Mouse (Mus musculus) neural tube, embryonic 13.5 days (tissue): ENCODE results near the gene Cdpf1. TPM values are rescaled to one million over a fixed set of nuclear protein-coding genes. Genes with fewer than 3 reads are reported as not detected.

Experiments used
- ATAC-seq: fragments of 200-750 bp; cut with Nextera tagmentation; 2 replicates; pipeline ENCODE4 v1.8.0; 2017; ENCODE audit warnings: low read depth, mild to moderate bottlenecking, moderate TSS enrichment, moderate library complexity
- H3K27ac ChIP-seq: fragments of 300-500 bp; sonication (generic); replicated peaks from 2 replicates; pipeline ENCODE4 v1.5.1; 2015; ENCODE audit warnings: moderate library complexity, mild to moderate bottlenecking, inconsistent platforms
- H3K27me3 ChIP-seq: fragments of 300-500 bp; sonication (generic); 2 replicates; pipeline ENCODE4 v1.6.1; 2015; ENCODE audit warnings: mild to moderate bottlenecking, inconsistent platforms
- H3K36me3 ChIP-seq: fragments of 300-500 bp; sonication (generic); 2 replicates; pipeline ENCODE4 v1.6.1; 2015; ENCODE audit warnings: mild to moderate bottlenecking, inconsistent platforms
- H3K4me1 ChIP-seq: fragments of 300-500 bp; sonication (generic); replicated peaks from 2 replicates; pipeline ENCODE4 v1.6.1; 2015; ENCODE audit warnings: inconsistent platforms
- H3K4me2 ChIP-seq: fragments of 300-500 bp; sonication (generic); 2 replicates; pipeline ENCODE4 v1.6.1; 2015; ENCODE audit warnings: inconsistent platforms, mild to moderate bottlenecking, moderate library complexity
- H3K4me3 ChIP-seq: fragments of 300-500 bp; sonication (generic); 2 replicates; pipeline ENCODE4 v1.5.1; 2015; ENCODE audit warnings: mild to moderate bottlenecking, inconsistent platforms
- H3K9ac ChIP-seq: fragments of 300-500 bp; sonication (generic); 2 replicates; pipeline ENCODE4 v1.6.1; 2015; ENCODE audit warnings: moderate library complexity, mild to moderate bottlenecking, inconsistent platforms
- H3K9me3 ChIP-seq: fragments of 300-500 bp; sonication (generic); 2 replicates; pipeline ENCODE4 v1.6.1; 2016; ENCODE audit warnings: inconsistent platforms
- WGBS: fragments of 180-500 bp; shearing (Covaris S2); methylation state at CpG from one replicate; pipeline ENCODE4 v1.1.7; 2015; 5-methylcytosine and 5-hydroxymethylcytosine counted together
- polyA plus RNA-seq: library from polyadenylated mRNA; unstranded; fragments of >200 nt; fragmentation: Nextera tagmentation; extraction: Ambion mirVana; gene quantifications from 2 replicates; pipeline ENCODE4 v1.2.1, GENCODE M21; 2015

Gene Cdpf1
- polyA plus RNA-seq, result 18.4 and 21.0 TPM in 2 replicates

DNA sequence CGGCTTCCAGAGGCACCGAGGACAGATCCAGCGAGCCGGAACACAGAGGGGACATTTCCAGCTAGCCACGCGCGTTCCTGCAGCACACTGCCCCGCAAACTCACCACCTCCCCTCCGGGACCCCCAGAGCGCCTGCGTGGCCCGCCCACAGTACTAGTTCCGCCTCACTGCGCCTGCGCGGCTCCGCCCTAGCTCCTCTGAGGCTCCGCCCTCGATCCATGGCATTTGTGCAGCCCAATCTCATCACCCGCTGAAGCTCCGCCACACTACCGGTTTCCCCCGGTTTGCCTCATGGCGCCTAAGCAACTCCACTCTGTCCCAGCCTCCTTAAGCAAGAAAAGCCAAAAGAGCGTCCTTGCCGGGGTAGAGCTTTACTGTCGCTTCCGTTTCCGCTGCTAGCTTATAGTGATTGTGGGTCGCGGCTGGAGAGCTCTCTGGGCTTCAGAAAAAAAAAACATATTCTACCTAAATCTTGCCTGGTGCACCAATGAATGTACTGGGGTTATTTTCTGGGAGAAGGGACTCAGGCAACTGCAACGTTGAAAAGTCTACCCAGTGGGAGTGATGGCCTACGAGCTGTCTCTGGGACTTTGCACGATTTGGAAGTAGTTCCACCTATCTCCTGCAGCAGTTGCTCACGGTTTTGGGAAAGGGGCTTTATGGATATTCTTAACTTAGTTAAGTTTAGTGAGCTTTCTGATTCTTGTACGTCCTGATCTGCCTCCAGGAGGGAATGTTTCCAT is at the start of gene Cdpf1:
Gene Cdpf1, minus strand, starts transcription at position 163 of the 743 bp plus-strand sequence.
- peak within 1 kb of the TSS; percentile 89 for H3K4me2 ChIP-seq
- 3% methylated on average over 36 of the region's 36 CpGs for WGBS

DNA sequence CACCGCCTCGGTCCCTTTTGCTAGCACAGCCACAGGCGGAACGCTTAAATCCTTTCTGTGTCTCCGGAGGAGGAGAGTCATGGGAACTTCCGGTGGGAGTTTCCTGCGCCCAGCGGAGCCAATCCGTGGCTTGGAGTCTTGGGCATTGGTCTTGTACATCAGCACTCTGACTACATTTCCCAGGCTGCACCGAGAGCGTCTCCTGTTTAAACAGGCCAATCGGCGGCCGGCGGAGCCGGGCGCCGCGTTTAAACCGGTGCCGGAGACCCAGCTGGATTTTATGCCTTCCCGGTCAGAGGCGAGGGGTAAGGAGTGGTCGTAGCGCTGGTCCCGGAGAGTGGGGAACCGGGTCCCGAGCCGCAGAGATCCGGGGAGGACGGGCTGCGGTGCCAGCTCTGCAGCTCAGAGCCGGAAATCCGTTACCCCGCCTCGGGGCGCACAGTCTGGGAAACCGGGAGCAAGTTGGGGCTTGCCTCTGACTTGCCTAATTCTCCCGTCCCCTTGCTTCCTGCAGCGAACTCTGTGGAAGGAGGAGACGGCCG is 48.1 kb upstream of the Cdpf1 start, which contains the start of gene Gtse1:
Gene Gtse1, plus strand, starts transcription at position 256 of the 542 bp plus-strand sequence.
- under 1% methylated on average over 42 of the region's 42 CpGs for WGBS
- H3K4me3 ChIP-seq, result peak within 1 kb of the TSS; percentile 55
- ATAC-seq, result peak; percentile 98
- H3K36me3 ChIP-seq, result peaks cover 17% of the 10 kb centered on the region; the same call in 1 of the 2 replicates
- peak within 1 kb of the TSS; percentile 87 for H3K27ac ChIP-seq
- peaks cover 31% of the 10 kb centered on the region for H3K4me1 ChIP-seq
- H3K9ac ChIP-seq, result peak within 1 kb of the TSS; percentile 82
- no peaks in the 10 kb centered on the region for H3K27me3 ChIP-seq
- no peaks in the 10 kb centered on the region for H3K9me3 ChIP-seq
- H3K4me2 ChIP-seq, result peak within 1 kb of the TSS; percentile 89

More for the DNA sequence above, at the start of gene Cdpf1:
- Histone ChIP-seq H3K4me1 (peaks cover 17% of the 10 kb centered on the region), H3K36me3 (no peaks in the 10 kb centered on the region), H3K9ac (peak within 1 kb of the TSS; percentile 85), H3K9me3 (no peaks in the 10 kb centered on the region), H3K4me3 (peak within 1 kb of the TSS; percentile 82), H3K27me3 (no peaks in the 10 kb centered on the region), H3K27ac (peak within 1 kb of the TSS; percentile 91)
- ATAC-seq, result peak; percentile 96

DNA sequence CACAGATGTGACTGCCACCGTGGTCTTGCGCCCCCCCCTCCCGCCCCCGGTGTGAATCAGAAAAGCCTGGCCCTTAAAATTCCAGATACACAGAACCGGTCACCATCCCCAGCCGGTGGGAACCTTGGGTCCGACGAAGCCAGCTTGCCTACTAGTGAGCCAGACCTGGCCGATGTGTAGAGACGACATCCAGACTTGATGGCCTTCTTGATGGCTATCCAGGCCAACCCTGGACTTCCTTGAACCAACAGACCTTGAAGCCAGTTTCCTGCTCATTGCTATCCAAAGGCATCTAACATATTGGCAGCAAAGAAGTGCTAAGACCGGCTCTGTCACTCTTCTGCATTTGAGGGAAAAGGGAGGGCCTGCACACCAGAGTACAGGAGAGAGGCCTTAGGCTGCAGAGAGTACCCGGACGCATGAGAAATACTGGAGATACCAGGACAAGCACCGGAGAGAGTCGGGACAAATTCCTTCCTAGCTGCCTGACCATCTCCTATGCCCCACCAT is 47.5 kb upstream of the Cdpf1 start:
- Histone ChIP-seq H3K27ac (peak overlapping the region; percentile 87), H3K9me3 (no peaks in the 10 kb centered on the region), H3K4me2 (peak overlapping the region; percentile 89), H3K4me3 (peak overlapping the region; percentile 55), H3K27me3 (no peaks in the 10 kb centered on the region), H3K4me1 (peaks cover 31% of the 10 kb centered on the region), H3K36me3 (peaks cover 13% of the 10 kb centered on the region; the same call in 1 of the 2 replicates), H3K9ac (peak overlapping the region; percentile 82)
- peak; percentile 47 for ATAC-seq
- 9% methylated on average over 15 of the region's 15 CpGs for WGBS

DNA sequence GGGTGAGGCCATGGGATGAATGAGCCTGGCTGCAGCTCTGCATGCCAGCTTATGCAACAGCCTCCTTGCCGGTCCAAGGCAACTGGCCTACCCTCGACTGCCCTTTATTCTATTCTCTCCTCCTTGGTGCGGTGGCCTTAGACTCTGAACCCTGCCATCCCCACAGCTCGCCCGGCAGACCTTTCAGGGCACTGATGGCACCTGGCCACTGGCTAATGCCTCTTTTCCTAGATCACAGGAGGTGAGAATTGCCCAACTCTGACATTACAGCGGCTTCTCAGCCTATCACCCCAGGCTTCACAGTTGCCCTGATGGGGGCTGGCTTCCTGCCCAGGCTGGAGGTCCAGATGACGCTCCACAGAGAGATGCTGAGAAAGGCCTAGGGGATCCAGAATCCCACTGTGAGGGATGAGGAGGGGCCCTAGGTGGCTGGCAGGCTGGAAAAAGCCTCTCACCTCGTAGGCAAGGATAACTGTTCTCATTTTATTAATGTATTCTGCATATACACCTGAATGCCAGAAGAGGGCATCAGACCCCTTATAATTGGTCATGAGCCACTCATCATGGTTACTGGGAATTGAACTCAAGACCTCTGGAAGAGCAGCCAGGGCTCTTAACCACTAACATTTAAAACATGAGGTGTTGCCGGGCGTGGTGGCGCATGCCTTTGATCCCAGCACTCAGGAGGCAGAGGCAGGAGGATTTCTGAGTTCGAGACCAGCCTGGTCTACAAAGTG is 40.3 kb upstream of the Cdpf1 start:
- Histone ChIP-seq H3K4me3 (no peak overlapping the region), H3K4me2 (no peak overlapping the region), H3K4me1 (no peaks in the 10 kb centered on the region), H3K9ac (no peak overlapping the region), H3K27ac (no peak overlapping the region), H3K27me3 (no peaks in the 10 kb centered on the region), H3K36me3 (no peaks in the 10 kb centered on the region; the same call in 1 of the 2 replicates), H3K9me3 (no peaks in the 10 kb centered on the region)
- ATAC-seq, result no peak
- WGBS, result 79% methylated on average over 12 of the region's 12 CpGs

- no peak overlapping the region for H3K4me2 ChIP-seq
- no peak overlapping the region for H3K4me3 ChIP-seq
- H3K36me3 ChIP-seq, result peaks cover 7% of the 10 kb centered on the region; the same call in 1 of the 2 replicates
- no peak for ATAC-seq
- H3K9me3 ChIP-seq, result no peaks in the 10 kb centered on the region
- H3K27ac ChIP-seq, result no peak overlapping the region
- H3K4me1 ChIP-seq, result no peaks in the 10 kb centered on the region
- H3K9ac ChIP-seq, result no peak overlapping the region
- no peaks in the 10 kb centered on the region for H3K27me3 ChIP-seq
Measured at GRCm38 (mm10) chr15:85845071-85845470, 33.6 kb upstream of the Cdpf1 start.

DNA sequence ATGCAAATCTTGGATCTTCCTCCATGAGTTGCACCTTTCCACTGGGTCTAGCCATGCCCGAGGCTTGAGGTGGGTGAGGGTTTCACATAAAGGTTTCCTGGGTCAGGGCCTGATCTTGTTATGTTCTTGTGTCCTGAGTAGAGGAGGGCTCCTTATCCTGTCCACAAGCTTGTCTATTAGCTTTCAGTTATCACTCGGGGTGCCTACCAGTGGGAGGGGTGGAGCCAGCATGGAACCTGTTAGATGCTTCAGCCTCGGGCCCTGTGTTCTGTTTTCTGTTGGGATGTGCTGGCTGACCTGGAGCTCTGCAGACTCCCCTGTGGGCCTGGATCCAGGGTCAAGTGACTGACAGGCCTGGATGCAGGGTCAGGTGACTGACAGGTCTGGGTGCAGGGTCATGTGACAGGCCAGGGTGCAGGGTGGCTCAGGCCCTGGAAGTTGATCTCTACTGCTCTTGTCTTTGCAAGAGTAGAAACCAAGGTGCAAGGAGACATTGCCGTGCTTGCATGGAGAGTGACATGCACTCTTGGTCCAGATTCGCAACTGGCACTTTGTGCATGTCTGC is 30.4 kb upstream of the Cdpf1 start:
- Histone ChIP-seq H3K4me1 (no peaks in the 10 kb centered on the region), H3K4me2 (no peak overlapping the region), H3K4me3 (no peak overlapping the region), H3K27me3 (no peaks in the 10 kb centered on the region), H3K36me3 (peaks cover 7% of the 10 kb centered on the region; the same call in 1 of the 2 replicates), H3K9me3 (no peaks in the 10 kb centered on the region), H3K9ac (no peak overlapping the region), H3K27ac (no peak overlapping the region)
- ATAC-seq, result no peak
- 87% methylated on average over 5 of the region's 5 CpGs for WGBS

GRCm38 (mm10) chr15:85840983-85841382 is 29.5 kb upstream of the Cdpf1 start:
- Histone ChIP-seq H3K4me2 (no peak overlapping the region), H3K9ac (no peak overlapping the region), H3K27ac (no peak overlapping the region), H3K4me1 (no peaks in the 10 kb centered on the region), H3K27me3 (no peaks in the 10 kb centered on the region), H3K4me3 (no peak overlapping the region), H3K36me3 (peaks cover 6% of the 10 kb centered on the region; the same call in 1 of the 2 replicates), H3K9me3 (no peaks in the 10 kb centered on the region)
- 28% methylated on average over 6 of the region's 6 CpGs for WGBS
- ATAC-seq, result no peak

- 92% methylated on average over 5 of the region's 5 CpGs for WGBS
- no peaks in the 10 kb centered on the region for H3K9me3 ChIP-seq
- no peak overlapping the region for H3K4me2 ChIP-seq
- no peak for ATAC-seq
- no peaks in the 10 kb centered on the region for H3K27me3 ChIP-seq
- H3K36me3 ChIP-seq, result peaks cover 5% of the 10 kb centered on the region; the same call in 1 of the 2 replicates
- peaks cover 7% of the 10 kb centered on the region for H3K4me1 ChIP-seq
- no peak overlapping the region for H3K9ac ChIP-seq
- no peak overlapping the region for H3K27ac ChIP-seq
- H3K4me3 ChIP-seq, result no peak overlapping the region
Measured at GRCm38 (mm10) chr15:85836887-85837286, 25.4 kb upstream of the Cdpf1 start.

DNA sequence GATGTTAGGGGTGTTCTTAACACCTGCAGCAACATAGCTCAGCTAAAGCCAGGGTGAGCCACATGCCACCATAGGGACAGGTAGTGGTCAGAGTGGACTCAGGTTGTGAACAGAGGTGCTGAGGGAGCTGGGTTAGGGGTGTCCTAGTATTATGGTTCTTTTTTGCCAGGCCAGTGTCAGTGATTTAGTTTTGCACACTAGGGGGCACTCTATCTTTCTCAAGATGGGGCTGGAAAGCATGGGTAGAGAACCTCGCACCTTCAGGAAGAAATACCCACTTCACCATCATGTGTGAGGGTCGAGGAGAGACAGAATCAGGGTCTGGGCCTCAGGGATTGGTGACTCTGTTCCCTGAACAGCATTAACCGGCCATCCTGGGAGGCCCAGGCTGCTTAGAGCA is 23.8 kb upstream of the Cdpf1 start:
- H3K4me1 ChIP-seq, result peaks cover 12% of the 10 kb centered on the region
- no peak overlapping the region for H3K27ac ChIP-seq
- no peak overlapping the region for H3K4me3 ChIP-seq
- 60% methylated on average over 3 of the region's 3 CpGs for WGBS
- H3K36me3 ChIP-seq, result peaks cover 5% of the 10 kb centered on the region; the same call in 1 of the 2 replicates
- no peaks in the 10 kb centered on the region for H3K27me3 ChIP-seq
- H3K4me2 ChIP-seq, result no peak overlapping the region
- no peak overlapping the region for H3K9ac ChIP-seq
- H3K9me3 ChIP-seq, result no peaks in the 10 kb centered on the region
- ATAC-seq, result no peak

GRCm38 (mm10) chr15:85832599-85832998 is 21.1 kb upstream of the Cdpf1 start:
- Histone ChIP-seq H3K4me3 (peak overlapping the region; percentile 60), H3K27ac (0 out of 2 replicates have a peak overlapping the region, but pooled peaks have one; percentile 38), H3K9me3 (no peaks in the 10 kb centered on the region), H3K4me1 (peaks cover 12% of the 10 kb centered on the region), H3K9ac (peak overlapping the region; percentile 74), H3K36me3 (peaks cover 5% of the 10 kb centered on the region; the same call in 1 of the 2 replicates), H3K27me3 (no peaks in the 10 kb centered on the region), H3K4me2 (peak overlapping the region; percentile 68)
- no peak for ATAC-seq
- 54% methylated on average over 8 of the region's 8 CpGs for whole genome bisulfite sequencing

DNA sequence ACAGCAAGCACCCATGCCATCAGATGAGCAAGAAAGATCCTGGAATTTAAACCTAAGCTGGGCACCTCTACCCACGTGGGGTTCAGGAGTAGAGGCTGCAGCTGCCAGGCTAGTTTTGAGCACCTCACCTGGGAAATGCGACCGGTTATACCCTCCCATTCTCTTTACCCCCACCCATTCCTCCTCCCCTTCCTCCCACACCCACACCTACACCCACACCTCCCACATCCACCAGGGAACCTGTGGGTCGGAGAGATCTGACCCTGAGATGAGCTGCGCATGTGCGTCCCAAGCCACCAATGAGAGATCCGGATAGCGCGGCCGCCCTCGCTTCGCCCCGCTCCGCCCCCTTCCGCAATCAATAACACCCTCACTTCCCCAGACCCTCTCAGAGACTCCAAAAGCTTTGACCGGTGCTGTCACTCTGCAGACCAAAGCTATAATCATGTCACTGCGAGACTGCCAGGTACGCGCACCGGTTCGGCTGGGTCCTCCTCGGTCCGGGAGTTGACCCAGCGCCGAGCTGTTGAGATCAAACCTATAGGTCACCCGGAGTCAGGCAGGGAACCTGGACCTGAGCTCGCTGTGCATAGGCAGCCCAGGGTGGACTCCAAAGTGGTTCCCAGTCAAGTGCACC is 20.6 kb upstream of the Cdpf1 start, which contains the start of gene Ttc38:
Gene Ttc38, plus strand, starts transcription at position 353 of the 637 bp plus-strand sequence.
- ATAC-seq, result peak; percentile 95
- H3K9me3 ChIP-seq, result no peaks in the 10 kb centered on the region
- H3K36me3 ChIP-seq, result peaks cover 5% of the 10 kb centered on the region; the same call in 1 of the 2 replicates
- peak within 1 kb of the TSS; percentile 60 for H3K4me3 ChIP-seq
- 0 out of 2 replicates have a peak within 1 kb of the TSS, but pooled peaks have one; percentile 38 for H3K27ac ChIP-seq
- H3K4me2 ChIP-seq, result peak within 1 kb of the TSS; percentile 68
- H3K9ac ChIP-seq, result peak within 1 kb of the TSS; percentile 74
- no peaks in the 10 kb centered on the region for H3K27me3 ChIP-seq
- peaks cover 12% of the 10 kb centered on the region for H3K4me1 ChIP-seq
- WGBS, result 1% methylated on average over 27 of the region's 27 CpGs
